Comparison of ENCODE assay signal across 9 mouse cellular contexts in the genomic region with DNA sequence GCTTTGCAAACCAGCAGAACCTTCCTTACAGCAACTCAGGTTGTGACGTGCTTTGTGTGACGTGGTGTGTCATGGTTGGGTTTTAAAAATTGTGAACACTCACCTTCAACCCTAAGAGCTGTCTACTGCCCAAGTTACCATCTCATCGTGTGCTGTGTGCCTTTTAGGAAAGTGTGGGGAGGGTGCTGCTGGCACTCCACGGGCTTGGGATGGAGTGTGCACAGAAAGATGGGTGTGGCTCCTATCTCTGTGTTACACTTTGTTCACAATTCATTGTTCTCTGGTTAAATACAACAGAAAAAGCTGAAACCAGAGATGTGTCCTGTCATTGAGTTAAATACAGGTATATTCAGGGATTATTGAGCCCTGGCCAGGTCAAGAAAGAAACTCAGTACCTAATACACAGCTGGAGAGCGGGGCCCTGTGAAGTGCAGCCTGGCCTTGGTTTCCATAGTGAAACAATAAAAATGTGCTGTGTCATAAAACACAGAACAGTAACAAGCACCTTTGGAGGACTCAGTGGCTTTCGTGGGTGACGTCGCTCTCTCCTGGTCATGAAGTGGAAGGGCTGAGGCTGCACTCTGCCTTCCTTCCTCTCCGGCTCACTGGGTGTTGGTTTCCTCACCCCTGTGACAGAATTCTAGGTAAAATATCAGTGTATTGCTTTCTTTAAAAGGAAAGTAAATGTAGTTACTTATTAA. TPM values are rescaled to one million over a fixed set of nuclear protein-coding genes. Genes with fewer than 3 reads are reported as not detected.
DNase-seq lines count a peak whose midpoint lies in the region; ATAC-seq and TF ChIP-seq lines count a peak whose summit lies in the region.
"Had no signal": no experiment of that assay in that cellular context is flagged by ENCODE, and none has a peak within 500 bp of the region (broad histone marks: within the 10 kb centered on the region; RNA-seq: fewer than 3 reads in every experiment).

No protein-coding gene starts in this region.

- peak; percentile 34; the same call in 1 of the 2 replicates for TF ChIP-seq CTCF in lung, adult 2 months (IDR thresholded peaks at IDR 0.05; ENCODE audit: insufficient read depth, low read length)

- WGBS in lung, adult 2 months: 62% methylated on average over 9 of the region's 9 CpGs
- WGBS in limb, embryonic 12.5 days: 58% methylated on average over 9 of the region's 9 CpGs
- WGBS in stomach, embryonic 14.5 days: 74% methylated on average over 9 of the region's 9 CpGs
- 90% methylated on average over 9 of the region's 9 CpGs for WGBS in hindbrain, embryonic 12.5 days

- no peak for TF ChIP-seq POLR2A in lung, adult 2 months (IDR thresholded peaks at IDR 0.05; ENCODE audit: borderline replicate concordance, extremely low read depth, low read depth, low read length)

- peak; percentile 77 for ATAC-seq in limb, embryonic 12.5 days (ENCODE audit: insufficient number of reproducible peaks, insufficient read depth, low FRiP score, low TSS enrichment, low read depth)
- ATAC-seq in stomach, embryonic 14.5 days (ENCODE audit: insufficient number of reproducible peaks, insufficient read depth, low FRiP score, low read depth): peak; percentile 76
- no peak for ATAC-seq in hindbrain, embryonic 12.5 days (ENCODE audit: low FRiP score)

- H3K27ac ChIP-seq in limb, embryonic 12.5 days: no peak overlapping the region
- no peak overlapping the region for H3K27ac ChIP-seq in stomach, embryonic 14.5 days (ENCODE audit: low read length)
- H3K27ac ChIP-seq in hindbrain, embryonic 12.5 days: no peak overlapping the region
- H3K27ac ChIP-seq: heart, embryonic 13.5 days had no signal

- no peak for DNase-seq in lung, adult 2 months
- DNase-seq in lung, postnatal 14 days: no peak
- peak; percentile 24 for DNase-seq in c-Kit-positive CD71-negative TER-119-negative erythroid progenitor cells, embryonic 14.5 days (ENCODE audit: low read depth)
- DNase-seq in gastrocnemius, postnatal 25 days: no peak
- DNase-seq in right cerebral cortex, postnatal 36 days (ENCODE audit: low spot score in 2 of 2): no peak

- H3K36me3 ChIP-seq in limb, embryonic 12.5 days: no peaks in the 10 kb centered on the region
- no peaks in the 10 kb centered on the region for H3K36me3 ChIP-seq in stomach, embryonic 14.5 days (ENCODE audit: control insufficient read depth, insufficient read depth, low read length)
- H3K36me3 ChIP-seq in hindbrain, embryonic 12.5 days: no peaks in the 10 kb centered on the region
- H3K36me3 ChIP-seq: heart, embryonic 13.5 days had no signal

- H3K4me3 ChIP-seq in lung, adult 2 months (replicated peaks; ENCODE audit: extremely low read depth, low read depth, low read length): no peak overlapping the region
- H3K4me3 ChIP-seq in limb, embryonic 12.5 days (replicated peaks): no peak overlapping the region
- H3K4me3 ChIP-seq in stomach, embryonic 14.5 days (ENCODE audit: low read depth, low read length): no peak overlapping the region
- no peak overlapping the region for H3K4me3 ChIP-seq in hindbrain, embryonic 12.5 days
- H3K4me3 ChIP-seq: heart, embryonic 13.5 days had no signal

- H3K4me2 ChIP-seq in limb, embryonic 12.5 days: no peak overlapping the region
- H3K4me2 ChIP-seq in stomach, embryonic 14.5 days (replicated peaks; ENCODE audit: low read depth, low read length): no peak overlapping the region
- H3K4me2 ChIP-seq in hindbrain, embryonic 12.5 days (replicated peaks): no peak overlapping the region
- H3K4me2 ChIP-seq: heart, embryonic 13.5 days had no signal

- H3K27me3 ChIP-seq in limb, embryonic 12.5 days: no peaks in the 10 kb centered on the region
- no peaks in the 10 kb centered on the region for H3K27me3 ChIP-seq in stomach, embryonic 14.5 days (ENCODE audit: control insufficient read depth, insufficient read depth, low read length)
- H3K27me3 ChIP-seq in hindbrain, embryonic 12.5 days: no peaks in the 10 kb centered on the region
- H3K27me3 ChIP-seq: heart, embryonic 13.5 days had no signal

- no peaks in the 10 kb centered on the region for H3K9me3 ChIP-seq in limb, embryonic 12.5 days
- H3K9me3 ChIP-seq in stomach, embryonic 14.5 days (ENCODE audit: control insufficient read depth, low read depth, low read length): no peaks in the 10 kb centered on the region
- H3K9me3 ChIP-seq in hindbrain, embryonic 12.5 days (replicated peaks): no peaks in the 10 kb centered on the region
- H3K9me3 ChIP-seq: heart, embryonic 13.5 days had no signal

- no peaks in the 10 kb centered on the region for H3K4me1 ChIP-seq in lung, adult 2 months (ENCODE audit: control insufficient read depth, insufficient read depth, low read length)
- peaks cover 18% of the 10 kb centered on the region for H3K4me1 ChIP-seq in limb, embryonic 12.5 days (replicated peaks)
- H3K4me1 ChIP-seq in stomach, embryonic 14.5 days (ENCODE audit: control insufficient read depth, insufficient read depth, low read length): 0 out of 2 replicates have a peak, but pooled peaks cover 3% of the 10 kb centered on the region
- peaks cover 7% of the 10 kb centered on the region; the same call in 1 of the 2 replicates for H3K4me1 ChIP-seq in hindbrain, embryonic 12.5 days

- H3K9ac ChIP-seq in limb, embryonic 12.5 days (replicated peaks): no peak overlapping the region
- H3K9ac ChIP-seq in stomach, embryonic 14.5 days (replicated peaks; ENCODE audit: low read depth, low read length): no peak overlapping the region
- no peak overlapping the region for H3K9ac ChIP-seq in hindbrain, embryonic 12.5 days
- H3K9ac ChIP-seq: heart, embryonic 13.5 days had no signal

RNA-seq across cellular contexts. Expression of a gene that starts 42.2 kb away (rescaled TPM):
- polyA plus RNA-seq in lung, adult 2 months (2012; rRNA removed): 16.7 and 24.0 TPM in 2 replicates
- polyA plus RNA-seq in limb, embryonic 12.5 days (2016; fragmentation: Nextera tagmentation; extraction: Ambion mirVana): 50.1 and 51.5 TPM in 2 replicates
- polyA plus RNA-seq in stomach, embryonic 14.5 days (2014; fragmentation: Nextera tagmentation; extraction: Ambion mirVana): 67.3 and 73.0 TPM in 2 replicates
- total RNA-seq in gastrocnemius, postnatal 25 days (2021): 1 to 10 TPM; 9.1 to 9.8 TPM
- 49.4 and 50.9 TPM in 2 replicates for polyA plus RNA-seq in hindbrain, embryonic 12.5 days (2016; fragmentation: Nextera tagmentation; extraction: Ambion mirVana)
